Mouse (Mus musculus) hindbrain, embryonic 15.5 days (tissue): ENCODE data around the gene Fign. TPM values are rescaled to one million over a fixed set of nuclear protein-coding genes. Genes with fewer than 3 reads are reported as not detected.

ENCODE experiments used
- ATAC-seq: fragments of 200-750 bp; cut with Nextera tagmentation; 2 replicates; pipeline ENCODE4 v1.8.0; 2017; ENCODE audit warnings: low read depth, moderate number of reproducible peaks, moderate TSS enrichment; ENCODE audit not compliant: low FRiP score
- H3K27ac ChIP-seq: fragments of 300-500 bp; sonication (generic); replicated peaks from 2 replicates; pipeline ENCODE4 v1.5.1; 2015; ENCODE audit warnings: mild to moderate bottlenecking, inconsistent platforms
- H3K27me3 ChIP-seq: fragments of 300-500 bp; sonication (generic); 2 replicates; pipeline ENCODE4 v1.6.1; 2015; ENCODE audit warnings: control low read depth, inconsistent platforms
- H3K36me3 ChIP-seq: fragments of 300-500 bp; sonication (generic); 2 replicates; pipeline ENCODE4 v1.6.1; 2015; ENCODE audit warnings: control low read depth, inconsistent platforms
- H3K4me1 ChIP-seq: fragments of 300-500 bp; sonication (generic); replicated peaks from 2 replicates; pipeline ENCODE4 v1.6.1; 2015; ENCODE audit warnings: control low read depth, inconsistent platforms
- H3K4me2 ChIP-seq: fragments of 300-500 bp; sonication (generic); 2 replicates; pipeline ENCODE4 v1.6.1; 2015; ENCODE audit warnings: moderate library complexity, mild to moderate bottlenecking, inconsistent platforms
- H3K4me3 ChIP-seq: fragments of 300-500 bp; sonication (generic); 2 replicates; pipeline ENCODE4 v1.5.1; 2015; ENCODE audit warnings: mild to moderate bottlenecking, inconsistent platforms
- H3K9ac ChIP-seq: fragments of 300-500 bp; sonication (generic); 2 replicates; pipeline ENCODE4 v1.6.1; 2015; ENCODE audit warnings: inconsistent platforms
- H3K9me3 ChIP-seq: fragments of 300-500 bp; sonication (generic); 2 replicates; pipeline ENCODE4 v1.6.1; 2016; ENCODE audit warnings: control low read depth, inconsistent platforms
- WGBS: fragments of 180-500 bp; shearing (Covaris S2); methylation state at CpG from one replicate; pipeline ENCODE4 v1.1.7; 2015; 5-methylcytosine and 5-hydroxymethylcytosine counted together
- polyA plus RNA-seq: library from polyadenylated mRNA; unstranded; fragments of >200 nt; fragmentation: Nextera tagmentation; extraction: Ambion mirVana; gene quantifications from 2 replicates; pipeline ENCODE4 v1.2.1, GENCODE M21; 2015

Gene Fign
- polyA plus RNA-seq: 10.8 and 12.5 TPM in 2 replicates

DNA sequence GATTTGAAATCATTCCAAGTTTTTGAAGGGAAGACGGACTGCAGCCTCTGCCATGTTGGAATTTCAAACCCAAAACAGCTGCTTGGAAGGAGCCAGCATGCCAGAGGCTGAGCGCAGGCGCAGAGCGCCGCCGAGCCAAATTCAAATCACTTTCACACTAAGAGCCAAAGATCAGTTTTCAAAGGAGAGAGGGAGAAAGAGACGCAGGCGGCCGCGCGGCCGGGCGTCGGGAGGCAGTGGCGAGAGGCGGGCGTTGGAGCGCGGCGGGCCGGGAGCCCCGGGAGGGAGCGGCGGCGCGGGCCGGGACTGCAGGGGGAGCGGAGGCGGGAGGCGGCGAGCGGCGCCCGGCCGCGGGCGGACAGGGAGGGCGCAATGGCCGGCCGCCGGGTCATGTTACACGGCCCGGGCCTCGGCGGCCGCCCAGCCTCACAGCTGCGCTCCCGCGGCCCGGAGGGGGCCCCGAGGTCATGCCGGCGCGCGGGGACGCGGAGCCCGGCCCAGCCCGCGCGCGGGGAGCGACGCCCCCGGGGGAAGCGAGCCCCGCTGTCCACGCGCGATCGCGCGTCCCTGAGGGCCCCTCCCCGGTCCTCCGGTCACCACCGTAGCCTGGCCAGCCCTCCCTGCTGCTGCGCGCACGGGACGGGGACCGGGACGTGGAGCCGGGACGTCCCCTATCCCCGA lies at the start of gene Fign:
Gene Fign, minus strand, starts transcription at position 102 of the 681 bp plus-strand sequence.
- Histone ChIP-seq H3K36me3 (no peaks in the 10 kb centered on the region), H3K4me3 (peak within 1 kb of the TSS; percentile 89), H3K9ac (peak within 1 kb of the TSS; percentile 70), H3K4me1 (peaks cover 12% of the 10 kb centered on the region), H3K9me3 (no peaks in the 10 kb centered on the region), H3K27me3 (no peaks in the 10 kb centered on the region), H3K27ac (peak within 1 kb of the TSS; percentile 94), H3K4me2 (peak within 1 kb of the TSS; percentile 91)
- peak; percentile 82 for ATAC-seq
- WGBS: under 1% methylated on average over 68 of the region's 85 CpGs

DNA sequence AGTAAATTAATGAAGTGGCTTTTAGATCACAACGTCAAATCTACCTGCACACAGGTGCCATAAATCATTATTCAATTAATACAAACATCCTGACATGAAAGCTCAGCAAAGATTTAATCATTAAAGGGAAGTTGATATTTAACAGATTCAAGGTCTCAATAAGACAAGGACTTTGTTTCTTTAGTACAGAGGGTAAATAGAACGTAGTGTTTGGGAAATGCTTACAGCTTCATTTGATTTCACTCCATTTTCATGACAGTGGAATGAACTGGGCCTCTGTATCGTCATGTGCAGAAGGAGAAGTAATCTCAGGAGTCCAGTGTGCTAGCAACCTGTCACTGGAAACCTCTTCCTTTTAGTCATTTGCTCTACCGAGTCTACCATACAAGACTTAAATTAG lies 35.8 kb upstream of the Fign start:
- H3K9me3 ChIP-seq: no peaks in the 10 kb centered on the region
- no peak overlapping the region for H3K9ac ChIP-seq
- no peaks in the 10 kb centered on the region for H3K27me3 ChIP-seq
- H3K27ac ChIP-seq: no peak overlapping the region
- H3K36me3 ChIP-seq: no peaks in the 10 kb centered on the region
- no peak for ATAC-seq
- no peaks in the 10 kb centered on the region for H3K4me1 ChIP-seq
- WGBS: 76% methylated on average over 4 of the region's 4 CpGs
- no peak overlapping the region for H3K4me3 ChIP-seq
- no peak overlapping the region for H3K4me2 ChIP-seq

GRCm38 (mm10) chr2:64120495-64120894 lies 22.7 kb upstream of the Fign start:
- no peak overlapping the region for H3K27ac ChIP-seq
- 86% methylated on average over 5 of the region's 5 CpGs for WGBS

GRCm38 (mm10) chr2:64116613-64117012 lies 18.8 kb upstream of the Fign start:
- H3K36me3 ChIP-seq: no peaks in the 10 kb centered on the region
- no peak overlapping the region for H3K4me2 ChIP-seq
- no peak overlapping the region for H3K4me3 ChIP-seq
- no peak overlapping the region for H3K27ac ChIP-seq
- 72% methylated on average over 7 of the region's 7 CpGs for WGBS
- H3K9me3 ChIP-seq: no peaks in the 10 kb centered on the region
- no peaks in the 10 kb centered on the region for H3K27me3 ChIP-seq
- no peaks in the 10 kb centered on the region for H3K4me1 ChIP-seq
- no peak for ATAC-seq
- H3K9ac ChIP-seq: no peak overlapping the region

More at GRCm38 (mm10) chr2:64120495-64120894, 22.7 kb upstream of the Fign start:
- no peak overlapping the region for H3K9ac ChIP-seq
- H3K4me1 ChIP-seq: no peaks in the 10 kb centered on the region
- no peaks in the 10 kb centered on the region for H3K27me3 ChIP-seq
- ATAC-seq: no peak
- no peak overlapping the region for H3K4me3 ChIP-seq
- no peaks in the 10 kb centered on the region for H3K36me3 ChIP-seq
- no peaks in the 10 kb centered on the region for H3K9me3 ChIP-seq
- H3K4me2 ChIP-seq: no peak overlapping the region

DNA sequence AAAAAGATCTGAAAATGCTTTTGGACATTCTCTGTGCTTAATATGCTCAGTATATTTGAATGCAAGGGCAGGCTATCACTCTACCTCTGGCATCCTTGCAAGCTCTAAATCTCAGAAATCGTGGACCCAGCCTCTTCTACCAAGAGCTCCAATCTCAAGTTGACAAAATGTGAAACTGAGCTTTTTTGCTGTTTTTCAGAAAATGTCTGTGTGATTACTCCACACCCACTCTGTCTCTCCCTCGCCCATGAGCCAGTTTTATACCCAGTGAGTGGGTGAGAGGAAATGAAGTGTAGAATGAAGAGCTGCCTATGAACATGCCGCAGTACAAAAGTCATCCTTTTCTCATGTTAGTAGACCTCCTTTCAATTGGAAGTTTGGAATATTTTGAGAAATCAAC lies 13.3 kb upstream of the Fign start:
- no peaks in the 10 kb centered on the region for H3K9me3 ChIP-seq
- no peak overlapping the region for H3K9ac ChIP-seq
- H3K27me3 ChIP-seq: no peaks in the 10 kb centered on the region
- H3K4me2 ChIP-seq: no peak overlapping the region
- no peak overlapping the region for H3K27ac ChIP-seq
- WGBS: 86% methylated on average over 3 of the region's 3 CpGs
- no peaks in the 10 kb centered on the region for H3K36me3 ChIP-seq
- no peak for ATAC-seq
- H3K4me1 ChIP-seq: no peaks in the 10 kb centered on the region
- H3K4me3 ChIP-seq: no peak overlapping the region

DNA sequence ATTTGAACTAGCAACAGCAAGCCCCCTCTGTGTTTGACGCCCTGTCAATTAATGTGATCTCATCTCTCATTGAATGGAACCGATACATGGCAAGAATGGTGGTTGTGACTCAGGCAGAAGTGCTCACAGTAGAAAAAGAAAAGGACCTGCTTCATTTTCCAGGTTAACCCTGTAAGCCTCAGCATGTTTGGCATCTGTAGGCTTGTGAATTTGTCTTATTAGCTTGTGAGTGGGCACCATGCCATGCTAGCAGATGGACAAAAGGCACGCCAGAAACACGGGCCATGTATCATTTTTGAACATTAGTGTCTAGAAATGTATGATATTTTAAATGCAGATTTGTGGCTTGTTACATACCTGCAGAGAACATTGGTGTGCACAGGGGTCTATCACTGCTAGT lies 12.0 kb upstream of the Fign start:
- H3K4me3 ChIP-seq: no peak overlapping the region
- no peaks in the 10 kb centered on the region for H3K36me3 ChIP-seq
- no peaks in the 10 kb centered on the region for H3K9me3 ChIP-seq
- WGBS: 72% methylated on average over 4 of the region's 4 CpGs
- no peak for ATAC-seq
- H3K27me3 ChIP-seq: no peaks in the 10 kb centered on the region
- H3K27ac ChIP-seq: no peak overlapping the region
- no peak overlapping the region for H3K9ac ChIP-seq
- no peaks in the 10 kb centered on the region for H3K4me1 ChIP-seq
- H3K4me2 ChIP-seq: no peak overlapping the region

DNA sequence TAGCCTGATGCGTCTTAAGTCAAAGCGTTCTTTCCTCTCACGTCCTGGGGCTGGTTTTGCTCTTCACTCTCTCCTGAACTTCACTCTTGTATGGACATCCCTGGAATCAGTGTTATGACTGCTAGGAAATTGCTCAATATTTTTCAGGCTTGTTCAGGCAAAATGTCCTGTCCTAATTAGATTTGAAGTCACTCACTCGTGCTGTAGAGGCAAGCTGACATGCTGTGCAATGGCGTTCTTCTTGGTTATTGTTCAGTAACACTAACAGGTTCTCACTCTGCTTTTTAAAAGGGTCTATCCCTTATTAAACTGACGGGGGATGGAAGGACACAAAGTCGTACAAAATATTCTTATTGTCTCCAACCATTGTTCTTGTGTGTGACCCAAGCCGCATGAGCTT lies 10.2 kb upstream of the Fign start:
- WGBS: 72% methylated on average over 8 of the region's 8 CpGs
- Histone ChIP-seq H3K4me3 (no peak overlapping the region), H3K4me1 (no peaks in the 10 kb centered on the region), H3K36me3 (no peaks in the 10 kb centered on the region), H3K27me3 (no peaks in the 10 kb centered on the region), H3K9ac (no peak overlapping the region), H3K27ac (no peak overlapping the region), H3K4me2 (no peak overlapping the region), H3K9me3 (no peaks in the 10 kb centered on the region)
- ATAC-seq: no peak

- no peaks in the 10 kb centered on the region for H3K27me3 ChIP-seq
- H3K4me2 ChIP-seq: peak overlapping the region; percentile 91
- peak; percentile 74 for ATAC-seq
- peak overlapping the region; percentile 94 for H3K27ac ChIP-seq
- no peaks in the 10 kb centered on the region for H3K9me3 ChIP-seq
- peak overlapping the region; percentile 70 for H3K9ac ChIP-seq
- WGBS: 3% methylated on average over 21 of the region's 21 CpGs
- peak overlapping the region; percentile 89 for H3K4me3 ChIP-seq
- H3K36me3 ChIP-seq: no peaks in the 10 kb centered on the region
- peaks cover 12% of the 10 kb centered on the region for H3K4me1 ChIP-seq
Measured at GRCm38 (mm10) chr2:64098618-64099320, 931 bp upstream of the Fign start.

GRCm38 (mm10) chr2:64096721-64097411 lies 972 bp downstream of the Fign start:
- Histone ChIP-seq H3K9me3 (no peaks in the 10 kb centered on the region), H3K27ac (peak overlapping the region; percentile 94), H3K4me2 (peak overlapping the region; percentile 91), H3K27me3 (no peaks in the 10 kb centered on the region), H3K4me1 (peaks cover 12% of the 10 kb centered on the region), H3K4me3 (peak overlapping the region; percentile 89), H3K36me3 (no peaks in the 10 kb centered on the region), H3K9ac (peak overlapping the region; percentile 70)
- WGBS: under 1% methylated on average over 12 of the region's 12 CpGs
- ATAC-seq: no peak

DNA sequence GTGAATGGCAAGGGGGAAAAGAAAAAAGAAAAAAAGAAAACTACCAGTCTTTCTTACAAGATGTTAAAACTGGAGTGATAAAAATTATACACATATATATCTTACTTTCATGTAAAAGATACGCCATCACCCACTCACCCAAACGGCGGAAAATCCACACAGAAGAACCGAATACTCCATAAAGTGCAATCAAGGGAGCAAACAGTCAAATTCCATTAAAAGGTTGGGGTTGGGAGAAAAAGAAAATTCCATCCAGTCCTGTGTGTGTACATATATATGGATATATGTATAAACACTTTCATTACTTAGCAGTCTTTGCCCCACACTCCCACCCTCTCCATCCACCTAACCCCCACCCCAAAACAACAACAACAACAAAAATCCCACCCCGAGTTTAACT lies 1.7 kb downstream of the Fign start:
- no peak for ATAC-seq
- peak overlapping the region; percentile 89 for H3K4me3 ChIP-seq
- H3K27ac ChIP-seq: 0 out of 2 replicates have a peak overlapping the region, but pooled peaks have one; percentile 45
- peak overlapping the region; percentile 91 for H3K4me2 ChIP-seq
- no peaks in the 10 kb centered on the region for H3K36me3 ChIP-seq
- H3K27me3 ChIP-seq: no peaks in the 10 kb centered on the region
- 24% methylated on average over 5 of the region's 5 CpGs for WGBS
- H3K9ac ChIP-seq: peak overlapping the region; percentile 25; the same call in 1 of the 2 replicates
- H3K4me1 ChIP-seq: peaks cover 12% of the 10 kb centered on the region
- no peaks in the 10 kb centered on the region for H3K9me3 ChIP-seq

- H3K4me3 ChIP-seq: peak overlapping the region; percentile 89
- H3K4me1 ChIP-seq: peaks cover 12% of the 10 kb centered on the region
- WGBS: 16% methylated on average over 5 of the region's 5 CpGs
- no peaks in the 10 kb centered on the region for H3K9me3 ChIP-seq
- no peak for ATAC-seq
- no peaks in the 10 kb centered on the region for H3K27me3 ChIP-seq
- peak overlapping the region; percentile 91 for H3K4me2 ChIP-seq
- H3K27ac ChIP-seq: peak overlapping the region; percentile 70
- H3K9ac ChIP-seq: peak overlapping the region; percentile 30; the same call in 1 of the 2 replicates
- no peaks in the 10 kb centered on the region for H3K36me3 ChIP-seq
Measured at GRCm38 (mm10) chr2:64095561-64095960, 2.3 kb downstream of the Fign start.

DNA sequence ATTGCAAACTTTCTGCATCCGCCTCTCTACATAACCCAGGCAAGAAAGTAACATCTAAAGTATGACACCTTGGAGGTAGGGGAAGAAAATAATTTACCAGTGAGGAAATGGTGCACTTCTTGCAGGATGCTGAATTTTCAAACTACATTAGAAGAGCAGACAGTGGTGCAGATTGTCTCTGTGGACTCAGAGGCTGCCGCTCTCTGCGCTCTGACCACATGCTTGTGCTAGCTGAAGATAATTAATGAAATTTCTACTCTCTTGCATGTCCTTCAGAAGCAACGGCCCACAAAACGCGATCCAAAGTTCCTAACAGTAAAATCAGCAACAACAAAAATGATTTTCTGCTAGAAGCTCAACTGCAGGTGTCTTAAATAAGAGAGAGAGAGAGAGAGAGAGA lies 4.8 kb downstream of the Fign start:
- Histone ChIP-seq H3K4me3 (peak overlapping the region; percentile 9; the same call in 1 of the 2 replicates), H3K27me3 (no peaks in the 10 kb centered on the region), H3K27ac (no peak overlapping the region), H3K9ac (no peak overlapping the region), H3K4me1 (peaks cover 3% of the 10 kb centered on the region; the same call in 1 of the 2 replicates), H3K9me3 (no peaks in the 10 kb centered on the region), H3K36me3 (no peaks in the 10 kb centered on the region), H3K4me2 (peak overlapping the region; percentile 33)
- WGBS: 45% methylated on average over 6 of the region's 6 CpGs
- ATAC-seq: no peak
